Mouse (Mus musculus): ENCODE results near the gene Kat6b. TPM values are rescaled to one million over a fixed set of nuclear protein-coding genes. Genes with fewer than 3 reads are reported as not detected.

Gene Kat6b
- polyA plus RNA-seq, 1 experiment = 3.8 TPM

- 80% methylated on average over 10 of the region's 10 CpGs for WGBS
- no peak for DNase-seq (ENCODE audit: low read depth, low spot score)
These were observed 204.3 kb downstream of the Kat6b start for GRCm38 (mm10) chr14:21685411-21686146.

GRCm38 (mm10) chr14:21686376-21687279 is 205.4 kb downstream of the Kat6b start:
- DNase-seq (ENCODE audit: low read depth, low spot score) = no peak
- 18% methylated on average over 49 of the region's 49 CpGs for WGBS

- DNase-seq (ENCODE audit: low read depth, low spot score) = no peak
- WGBS = 75% methylated on average over 3 of the region's 3 CpGs
These were observed 209.8 kb downstream of the Kat6b start for GRCm38 (mm10) chr14:21691070-21691469.

GRCm38 (mm10) chr14:21695020-21695419 is 213.8 kb downstream of the Kat6b start:
- DNase-seq (ENCODE audit: low read depth, low spot score) = no peak
- WGBS = 52% methylated on average over 6 of the region's 6 CpGs

GRCm38 (mm10) chr14:21696186-21696830 is 215.1 kb downstream of the Kat6b start:
- WGBS = 76% methylated on average over 7 of the region's 7 CpGs
- DNase-seq (ENCODE audit: low read depth, low spot score) = no peak

GRCm38 (mm10) chr14:21702691-21703090 is 221.5 kb downstream of the Kat6b start:
- DNase-seq (ENCODE audit: low read depth, low spot score) = no peak
- 89% methylated on average over 8 of the region's 8 CpGs for WGBS

- no peak for DNase-seq (ENCODE audit: low read depth, low spot score)
- 67% methylated on average over 5 of the region's 5 CpGs for WGBS
These were observed 222.0 kb downstream of the Kat6b start for GRCm38 (mm10) chr14:21703255-21703654.

GRCm38 (mm10) chr14:21705462-21705861 is 224.2 kb downstream of the Kat6b start:
- WGBS = 75% methylated on average over 2 of the region's 2 CpGs
- DNase-seq (ENCODE audit: low read depth, low spot score) = no peak

- WGBS = 50% methylated on average over 12 of the region's 12 CpGs
- no peak for DNase-seq (ENCODE audit: low read depth, low spot score)
These were observed 225.7 kb downstream of the Kat6b start for GRCm38 (mm10) chr14:21706759-21707571.

- DNase-seq (ENCODE audit: low read depth, low spot score) = no peak
- 85% methylated on average over 2 of the region's 2 CpGs for WGBS
These were observed 228.3 kb downstream of the Kat6b start for GRCm38 (mm10) chr14:21709545-21709944.

GRCm38 (mm10) chr14:21711231-21711630 is 230.0 kb downstream of the Kat6b start:
- no peak for DNase-seq (ENCODE audit: low read depth, low spot score)
- WGBS = 58% methylated on average over 2 of the region's 2 CpGs

- 71% methylated on average over 5 of the region's 5 CpGs for WGBS
- no peak for DNase-seq (ENCODE audit: low read depth, low spot score)
These were observed 233.3 kb downstream of the Kat6b start, which contains the start of gene Dupd1 for GRCm38 (mm10) chr14:21714486-21714885. TSS of gene Dupd1 (minus strand) at chr14:21714576.

GRCm38 (mm10) chr14:21719646-21720383 is 238.6 kb downstream of the Kat6b start:
- WGBS = 41% methylated on average over 17 of the region's 17 CpGs
- DNase-seq (ENCODE audit: low read depth, low spot score) = no peak

GRCm38 (mm10) chr14:21720430-21721205 is 239.4 kb downstream of the Kat6b start:
- no peak for DNase-seq (ENCODE audit: low read depth, low spot score)
- 77% methylated on average over 4 of the region's 4 CpGs for WGBS

Data from large intestine, adult 2 months (tissue).